In genomic region chr4:39185680-39186079, GRCm38 (mm10) we compare ENCODE assay signal across 16 mouse cellular contexts.
DNase-seq lines count a peak whose midpoint lies in the region.
"Had no signal": no experiment of that assay in that cellular context is flagged by ENCODE, and none has a peak within 500 bp of the region (broad histone marks: within the 10 kb centered on the region; RNA-seq: fewer than 3 reads in every experiment).

No protein-coding gene starts in this region.

- DNase-seq in frontal cortex, postnatal 36 days (ENCODE audit: low spot score in 2 of 2): peak; percentile 6 to 59
- no peak for DNase-seq in frontal cortex, postnatal 14 days (ENCODE audit: low spot score in 2 of 2)
- DNase-seq in left cerebral cortex, adult 9 months (ENCODE audit: low spot score in 2 of 2): peak; percentile 22 to 34
- no peak for DNase-seq in left cerebral cortex, adult 11 months (ENCODE audit: low spot score)
- DNase-seq in telencephalon, adult 2 months (ENCODE audit: low read depth, low spot score): peak; percentile 53
- DNase-seq in adrenal gland, adult 18-20 months (ENCODE audit: low spot score in 2 of 2): no peak
- DNase-seq: adrenal gland, adult 8-10 months; adrenal gland, postnatal 25 days; cerebellum, adult 11 months; cerebellum, adult 2 months; cerebellum, adult 9-11 months; cerebellum, postnatal 25 days; forebrain, postnatal 0 days; gastrocnemius, adult 2 months; gastrocnemius, postnatal 14 days; heart, adult 11 months had no signal

Comparison
In these comparisons a context has a peak if more than half of its experiments do, and no peak if none do; other contexts are left out.
1. DNase-seq: peak in frontal cortex, postnatal 36 days (2 of 2), left cerebral cortex, adult 9 months (2 of 2) and telencephalon, adult 2 months (single experiment); none in frontal cortex, postnatal 14 days (0 of 2), left cerebral cortex, adult 11 months (single experiment) and adrenal gland, adult 18-20 months (0 of 2).